Mouse (Mus musculus): ENCODE measurements around the gene Acpp. TPM values are rescaled to one million over a fixed set of nuclear protein-coding genes. Genes with fewer than 3 reads are reported as not detected.
"Not testable (repeated sequence)": the region's sequence is repeated elsewhere in the genome, so short reads cannot be mapped to it uniquely, and the experiment has no call there.

Gene Acpp
- total RNA-seq (2021), result under 1 TPM; 0.32 to 0.71 TPM

DNA sequence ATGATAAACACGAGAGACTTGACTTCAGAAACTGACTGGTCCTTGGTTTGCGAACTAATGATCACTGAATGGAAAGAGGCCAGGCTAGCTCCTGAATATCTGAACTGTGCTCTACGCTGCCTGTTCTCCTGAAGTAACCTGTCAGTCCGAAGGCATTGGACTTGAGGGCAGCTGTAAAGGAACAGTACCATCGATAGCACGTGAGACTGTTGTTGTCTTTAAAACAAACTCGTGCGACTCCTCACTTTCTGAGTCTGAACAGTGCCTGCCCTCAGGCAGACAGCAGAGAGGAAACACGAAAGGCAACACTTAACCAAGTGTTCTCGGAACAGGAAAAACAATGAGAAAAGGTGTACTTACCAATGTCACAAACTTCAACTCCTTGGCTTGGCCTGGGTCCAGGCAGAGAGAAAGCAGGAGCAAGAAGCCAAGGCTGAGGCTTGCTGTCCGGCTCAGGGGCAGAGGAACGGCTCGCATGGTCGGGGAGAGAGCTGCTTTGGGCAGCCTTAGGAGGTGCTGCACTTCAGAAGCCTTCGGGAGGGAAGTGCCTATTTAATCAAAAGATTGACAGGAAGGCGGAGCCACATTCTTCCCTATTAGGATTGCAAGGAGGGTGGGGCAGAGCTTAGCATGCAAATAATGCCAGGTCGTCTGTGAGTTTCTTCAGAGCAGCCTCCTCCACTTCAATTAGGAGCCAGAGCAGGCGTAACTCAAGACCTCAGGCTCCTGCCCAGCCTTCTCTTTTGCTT, at the start of gene Acpp:
Gene Acpp (minus strand): TSS at position 566 of the 749 bp plus-strand sequence.
- intact Hi-C loops (cut with DNase I), result no loop called here
- DNase-seq (ENCODE audit: extremely low spot score in 1 of 2, low spot score in 2 of 2), result peak in 1 of 2 experiments; percentile 26

DNA sequence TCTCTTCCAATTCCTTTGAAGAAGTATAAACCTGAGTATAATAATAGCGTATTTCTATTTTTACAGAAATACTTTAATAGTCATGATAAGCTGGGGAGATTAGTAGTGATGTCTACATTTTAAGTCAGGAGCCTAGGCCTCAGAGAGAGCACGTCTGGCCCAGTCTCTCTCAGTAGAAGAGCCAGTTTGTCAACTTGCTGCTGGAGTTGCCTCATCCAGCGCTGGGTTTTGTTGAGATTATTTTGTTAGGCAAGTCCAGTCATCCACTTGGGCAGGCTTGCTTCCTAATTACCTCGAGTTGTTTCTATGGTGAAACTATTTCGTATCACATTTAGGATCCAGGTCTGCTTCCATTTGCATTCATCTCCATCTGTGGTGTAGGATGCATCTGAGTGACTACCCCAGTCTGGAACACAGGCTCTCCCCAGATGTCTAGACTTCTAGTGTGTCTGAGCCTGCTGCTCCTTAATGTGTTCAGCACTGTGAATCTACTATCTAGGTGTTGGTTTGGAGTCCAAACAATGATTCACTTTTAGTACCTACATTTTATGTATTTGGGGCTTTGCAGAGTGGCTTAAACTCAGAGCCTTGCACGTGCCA, 45.1 kb upstream of the Acpp start:
- no peak for DNase-seq (ENCODE audit: extremely low spot score in 1 of 2, low spot score in 2 of 2)
- intact Hi-C loops (cut with DNase I), result no loop called here

GRCm38 (mm10) chr9:104379532-104380162, 42.1 kb upstream of the Acpp start:
- intact Hi-C loops (cut with DNase I), result no loop called here
- DNase-seq (ENCODE audit: extremely low spot score in 1 of 2, low spot score in 2 of 2), result no peak

DNA sequence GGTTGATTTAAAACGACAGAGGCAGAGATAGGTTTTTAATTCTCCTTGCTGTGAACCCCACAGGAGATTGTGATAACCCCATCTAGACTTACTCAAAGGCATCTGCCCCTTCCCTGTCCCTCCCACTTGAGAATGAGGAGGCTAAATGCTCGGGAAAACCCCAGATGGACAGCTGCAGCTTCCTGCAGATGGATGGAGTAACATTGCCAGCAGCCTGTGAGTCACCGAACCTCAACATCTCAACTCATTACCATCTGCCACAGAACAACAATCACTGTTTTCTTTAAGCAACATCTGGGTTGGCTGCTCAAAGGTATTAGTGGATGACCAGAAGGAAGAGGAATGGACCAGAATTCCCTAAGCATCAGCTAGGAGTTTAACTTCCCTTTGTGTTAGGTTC, 38.0 kb upstream of the Acpp start:
- DNase-seq (ENCODE audit: extremely low spot score in 1 of 2, low spot score in 2 of 2), result no peak

GRCm38 (mm10) chr9:104373253-104373652, 35.7 kb upstream of the Acpp start:
- intact Hi-C loops (cut with DNase I), result loop anchor here (2.0 to 5.0 kb wide), 2 partner anchors 58 to 96 kb away; no protein-coding TSS in a partner anchor
- peak; percentile 27 to 63 for DNase-seq (ENCODE audit: extremely low spot score in 1 of 2, low spot score in 2 of 2)

More for the DNA sequence above, 38.0 kb upstream of the Acpp start:
- intact Hi-C loops (cut with DNase I), result no loop called here

DNA sequence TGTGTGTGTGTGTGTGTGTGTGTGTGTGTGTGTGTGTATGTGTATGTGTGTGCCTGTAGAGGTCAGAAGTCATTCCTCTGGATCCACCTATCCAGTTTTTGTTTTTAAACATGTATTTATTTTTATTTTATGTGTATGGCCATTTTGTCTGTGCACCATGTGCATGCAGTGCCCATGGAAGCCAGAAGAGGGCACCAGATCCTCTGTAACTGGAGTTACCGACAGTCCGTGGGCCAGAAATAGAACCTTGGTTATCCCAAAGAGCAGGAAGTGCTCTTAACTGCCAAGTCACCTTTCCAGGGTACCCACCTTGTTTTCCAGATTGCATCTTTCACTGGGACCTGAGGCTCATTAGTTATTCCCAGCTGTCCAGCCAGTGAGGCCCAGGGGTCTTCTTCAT, 29.4 kb upstream of the Acpp start:
- no peak for DNase-seq (ENCODE audit: extremely low spot score in 1 of 2, low spot score in 2 of 2)
- intact Hi-C loops (cut with DNase I), result no loop called here

DNA sequence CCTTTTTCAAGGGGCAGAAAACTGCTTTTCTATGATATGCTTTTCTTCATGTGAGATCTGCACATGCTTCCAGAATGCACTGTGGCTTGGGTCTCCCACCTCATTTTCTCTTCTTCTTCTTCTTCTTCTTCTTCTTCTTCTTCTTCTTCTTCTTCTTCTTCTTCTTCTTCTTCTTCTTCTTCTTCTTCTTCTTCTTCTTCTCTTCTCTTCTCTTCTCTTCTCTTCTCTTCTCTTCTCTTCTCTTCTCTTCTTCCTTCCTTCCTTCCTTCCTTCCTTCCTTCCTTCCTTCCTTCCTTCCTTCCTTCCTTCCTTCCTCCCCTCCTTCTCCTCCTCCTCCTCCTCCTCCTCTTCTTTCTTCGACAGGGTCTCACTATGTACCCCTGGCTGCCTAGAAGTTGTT, 24.4 kb upstream of the Acpp start:
- intact Hi-C loops (cut with DNase I); DNase-seq (ENCODE audit: extremely low spot score in 1 of 2, low spot score in 2 of 2): not testable (repeated sequence)

GRCm38 (mm10) chr9:104361073-104361891, 23.7 kb upstream of the Acpp start:
- intact Hi-C loops (cut with DNase I), result no loop called here
- no peak for DNase-seq (ENCODE audit: extremely low spot score in 1 of 2, low spot score in 2 of 2)

GRCm38 (mm10) chr9:104360389-104360788, 22.8 kb upstream of the Acpp start:
- DNase-seq (ENCODE audit: extremely low spot score in 1 of 2, low spot score in 2 of 2), result no peak

GRCm38 (mm10) chr9:104355521-104356270, 18.1 kb upstream of the Acpp start:
- intact Hi-C loops (cut with DNase I), result no loop called here
- no peak for DNase-seq (ENCODE audit: extremely low spot score in 1 of 2, low spot score in 2 of 2)

More at GRCm38 (mm10) chr9:104360389-104360788, 22.8 kb upstream of the Acpp start:
- intact Hi-C loops (cut with DNase I), result no loop called here

- intact Hi-C loops (cut with DNase I), result no loop called here
- no peak for DNase-seq (ENCODE audit: extremely low spot score in 1 of 2, low spot score in 2 of 2)
Observed at GRCm38 (mm10) chr9:104344136-104344535, 6.6 kb upstream of the Acpp start.

DNA sequence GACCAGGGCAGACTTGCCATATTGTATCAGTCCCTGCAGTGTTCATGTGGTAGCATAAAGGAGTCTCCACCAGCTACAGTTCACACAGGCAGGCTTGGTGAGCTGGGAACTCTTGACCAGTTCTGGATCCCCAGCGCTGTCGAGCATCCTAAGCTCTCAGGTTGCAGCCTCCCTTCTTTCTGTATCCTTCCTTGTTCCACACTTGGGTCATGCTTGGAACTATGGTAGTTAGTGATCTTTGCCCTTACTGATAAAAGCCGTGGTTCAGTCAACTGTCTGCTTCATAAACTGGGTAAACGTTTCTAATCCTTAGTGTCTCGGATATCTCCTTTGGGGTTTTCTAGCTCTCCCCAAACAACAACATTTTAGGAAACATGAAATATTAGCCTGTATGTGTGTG, 1.9 kb upstream of the Acpp start:
- intact Hi-C loops (cut with DNase I), result no loop called here
- DNase-seq (ENCODE audit: extremely low spot score in 1 of 2, low spot score in 2 of 2), result no peak

- intact Hi-C loops (cut with DNase I), result no loop called here
- no peak for DNase-seq (ENCODE audit: extremely low spot score in 1 of 2, low spot score in 2 of 2)
Observed at GRCm38 (mm10) chr9:104338489-104339427, 1.2 kb upstream of the Acpp start.

DNA sequence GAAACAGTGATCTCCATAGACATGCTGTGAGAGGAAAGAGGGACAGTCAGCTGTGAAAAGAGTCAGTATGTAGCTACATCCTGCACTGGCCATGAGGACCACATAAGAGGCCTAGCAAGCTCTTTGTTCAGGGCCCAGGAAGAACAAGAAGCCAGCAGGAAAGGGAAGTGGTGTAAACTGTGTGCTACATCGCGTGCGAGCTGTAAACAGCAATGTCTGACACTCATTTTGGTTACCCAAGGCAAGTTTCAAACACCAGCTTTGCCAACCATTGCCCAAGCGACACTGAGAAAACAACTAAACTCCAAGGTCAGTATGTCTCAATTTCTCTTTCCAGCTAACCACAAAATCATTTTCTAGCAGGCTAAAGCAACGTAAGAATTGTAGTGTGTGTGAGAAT, 6.2 kb downstream of the Acpp start:
- DNase-seq (ENCODE audit: extremely low spot score in 1 of 2, low spot score in 2 of 2), result no peak
- intact Hi-C loops (cut with DNase I), result no loop called here

DNA sequence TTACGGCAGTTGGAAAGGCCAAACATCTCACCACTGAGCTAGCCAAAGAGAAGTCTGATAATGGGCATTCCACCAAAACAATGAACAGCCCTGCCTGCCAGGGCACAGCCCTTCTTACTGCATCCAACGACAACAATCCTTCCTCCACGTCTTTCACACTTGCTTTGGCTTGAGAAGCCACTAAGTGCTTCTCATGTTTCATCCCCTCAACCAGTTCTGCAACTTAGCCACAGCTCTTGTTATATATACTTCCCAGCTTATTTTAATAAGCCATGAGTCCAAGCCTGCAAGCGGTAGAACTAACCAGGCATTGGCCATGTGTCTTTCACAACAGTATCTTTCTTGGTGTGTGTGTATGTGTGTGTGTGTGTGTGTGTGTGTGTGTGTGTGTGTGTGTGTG, 8.9 kb downstream of the Acpp start:
- no peak for DNase-seq (ENCODE audit: extremely low spot score in 1 of 2, low spot score in 2 of 2)
- intact Hi-C loops (cut with DNase I), result no loop called here

GRCm38 (mm10) chr9:104321519-104321918, 16.0 kb downstream of the Acpp start:
- intact Hi-C loops (cut with DNase I), result no loop called here
- DNase-seq (ENCODE audit: extremely low spot score in 1 of 2, low spot score in 2 of 2), result no peak

GRCm38 (mm10) chr9:104316351-104316750, 21.2 kb downstream of the Acpp start:
- no peak for DNase-seq (ENCODE audit: extremely low spot score in 1 of 2, low spot score in 2 of 2)
- intact Hi-C loops (cut with DNase I), result no loop called here

Data from left cerebral cortex, postnatal 10 days (tissue).